Mouse (Mus musculus) midbrain, embryonic 12.5 days (tissue): ENCODE data around the gene Phlda1. TPM values are rescaled to one million over a fixed set of nuclear protein-coding genes. Genes with fewer than 3 reads are reported as not detected.
A peak's percentile ranks its signal among the peaks of the same experiment; 100 is the strongest.

Experiments used
- ATAC-seq: fragments of 200-750 bp; cut with Nextera tagmentation; 2 replicates; pipeline ENCODE4 v1.8.0; 2017; ENCODE audit warnings: low read depth, moderate TSS enrichment, moderate library complexity; ENCODE audit not compliant: low FRiP score
- H3K27ac ChIP-seq: fragments of 300-500 bp; sonication (generic); replicated peaks from 2 replicates; pipeline ENCODE4 v1.5.1; 2016; ENCODE audit warnings: mild to moderate bottlenecking
- H3K27me3 ChIP-seq: fragments of 300-500 bp; sonication (generic); 2 replicates; pipeline ENCODE4 v1.6.1; 2016; ENCODE audit warnings: mild to moderate bottlenecking
- H3K36me3 ChIP-seq: fragments of 300-500 bp; sonication (generic); 2 replicates; pipeline ENCODE4 v1.6.1; 2016
- H3K4me1 ChIP-seq: fragments of 300-500 bp; sonication (generic); 2 replicates; pipeline ENCODE4 v1.6.1; 2016
- H3K4me2 ChIP-seq: fragments of 300-500 bp; sonication (generic); replicated peaks from 2 replicates; pipeline ENCODE4 v1.6.1; 2016; ENCODE audit warnings: mild to moderate bottlenecking, moderate library complexity
- H3K4me3 ChIP-seq: fragments of 300-500 bp; sonication (generic); 2 replicates; pipeline ENCODE4 v1.5.1; 2016; ENCODE audit warnings: mild to moderate bottlenecking
- H3K9ac ChIP-seq: fragments of 300-500 bp; sonication (generic); replicated peaks from 2 replicates; pipeline ENCODE4 v1.6.1; 2016; ENCODE audit warnings: mild to moderate bottlenecking, moderate library complexity
- H3K9me3 ChIP-seq: fragments of 300-500 bp; sonication (generic); 2 replicates; pipeline ENCODE4 v1.6.1; 2016; ENCODE audit warnings: mild to moderate bottlenecking
- WGBS: fragments of 180-500 bp; shearing (Covaris S2); methylation state at CpG from one replicate; pipeline ENCODE4 v1.1.7; 2016; 5-methylcytosine and 5-hydroxymethylcytosine counted together
- polyA plus RNA-seq: library from polyadenylated mRNA; unstranded; fragments of >200 nt; fragmentation: Nextera tagmentation; extraction: Ambion mirVana; gene quantifications from 2 replicates; pipeline ENCODE4 v1.2.1, GENCODE M21; 2016

Phlda1 gene
- 19.6 and 20.3 TPM in 2 replicates for polyA plus RNA-seq

DNA sequence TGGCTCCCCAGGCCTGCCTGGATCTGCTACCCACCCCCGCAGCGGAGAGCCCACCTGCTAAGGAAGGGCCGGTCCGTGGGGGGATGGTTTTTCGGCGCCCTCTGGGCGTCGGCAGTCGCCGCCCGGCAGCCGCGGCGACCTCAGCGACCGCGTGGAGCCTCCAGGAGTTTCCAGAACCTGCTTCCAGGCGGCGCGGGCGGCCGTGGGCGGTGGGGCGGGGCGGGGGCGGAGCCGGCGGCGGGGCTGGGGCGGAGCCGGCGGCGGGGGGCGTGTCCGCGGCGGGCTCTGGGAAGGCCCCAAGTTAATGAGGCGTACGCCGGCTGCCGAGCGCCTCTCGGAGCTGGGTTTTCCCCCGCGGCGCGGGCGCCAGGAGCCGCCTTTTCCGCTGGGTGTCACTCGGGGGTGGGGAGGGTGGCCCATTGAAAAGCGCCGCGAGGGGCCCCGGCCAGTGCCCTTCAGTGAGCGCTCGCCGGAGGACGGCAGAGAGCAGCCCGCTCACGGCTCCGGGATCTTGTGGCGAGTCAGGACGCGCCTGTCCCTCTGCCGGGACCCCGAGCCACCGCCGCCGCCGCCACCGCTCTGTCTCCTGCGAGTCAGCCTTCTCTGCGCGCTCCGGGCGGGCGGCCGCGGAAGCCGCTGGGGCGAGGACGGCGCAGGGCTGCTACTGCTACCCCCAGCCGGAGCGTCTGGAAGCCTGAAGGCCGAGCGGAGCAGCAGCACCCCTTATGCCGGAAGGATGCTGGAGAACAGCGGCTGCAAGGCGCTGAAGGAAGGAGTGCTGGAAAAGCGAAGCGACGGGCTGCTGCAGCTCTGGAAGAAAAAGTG is at the start of gene Phlda1:
Gene Phlda1 (plus strand): TSS at position 186 of the 825 bp plus-strand sequence.
- H3K4me1 ChIP-seq: peaks cover 12% of the 10 kb centered on the region
- H3K27ac ChIP-seq: peak within 1 kb of the TSS; percentile 88
- H3K36me3 ChIP-seq: no peaks in the 10 kb centered on the region
- peak; percentile 90 for ATAC-seq
- under 1% methylated on average over 79 of the region's 94 CpGs for WGBS
- H3K4me3 ChIP-seq: peak within 1 kb of the TSS; percentile 77
- H3K4me2 ChIP-seq: peak within 1 kb of the TSS; percentile 94
- H3K27me3 ChIP-seq: peaks cover 25% of the 10 kb centered on the region
- no peaks in the 10 kb centered on the region for H3K9me3 ChIP-seq
- H3K9ac ChIP-seq: peak within 1 kb of the TSS; percentile 89

- WGBS: 78% methylated on average over 7 of the region's 7 CpGs
- Histone ChIP-seq H3K27me3 (no peaks in the 10 kb centered on the region), H3K36me3 (no peaks in the 10 kb centered on the region), H3K4me3 (no peak overlapping the region), H3K4me1 (peaks cover 10% of the 10 kb centered on the region; the same call in 1 of the 2 replicates), H3K9me3 (no peaks in the 10 kb centered on the region), H3K4me2 (no peak overlapping the region), H3K9ac (no peak overlapping the region), H3K27ac (no peak overlapping the region)
- ATAC-seq: no peak
Observed at GRCm38 (mm10) chr10:111458088-111458487, 48.0 kb upstream of the Phlda1 start.

- Histone ChIP-seq H3K9me3 (no peaks in the 10 kb centered on the region), H3K4me3 (no peak overlapping the region), H3K4me1 (peaks cover 10% of the 10 kb centered on the region; the same call in 1 of the 2 replicates), H3K4me2 (no peak overlapping the region), H3K27ac (no peak overlapping the region), H3K9ac (no peak overlapping the region), H3K27me3 (no peaks in the 10 kb centered on the region), H3K36me3 (no peaks in the 10 kb centered on the region)
- WGBS: 75% methylated on average over 9 of the region's 9 CpGs
- ATAC-seq: peak; percentile 34; the same call in 1 of the 2 replicates
Observed at GRCm38 (mm10) chr10:111459040-111459439, 47.0 kb upstream of the Phlda1 start.

- H3K27ac ChIP-seq: no peak overlapping the region
- H3K4me1 ChIP-seq: peaks cover 10% of the 10 kb centered on the region; the same call in 1 of the 2 replicates
- no peak overlapping the region for H3K9ac ChIP-seq
- no peak overlapping the region for H3K4me3 ChIP-seq
- ATAC-seq: no peak
- no peaks in the 10 kb centered on the region for H3K36me3 ChIP-seq
- no peaks in the 10 kb centered on the region for H3K27me3 ChIP-seq
- H3K4me2 ChIP-seq: no peak overlapping the region
- 0 out of 2 replicates have a peak, but pooled peaks cover 4% of the 10 kb centered on the region for H3K9me3 ChIP-seq
- 85% methylated on average over 3 of the region's 3 CpGs for WGBS
Observed at GRCm38 (mm10) chr10:111459874-111460273, 46.2 kb upstream of the Phlda1 start.

- no peak overlapping the region for H3K9ac ChIP-seq
- H3K27me3 ChIP-seq: no peaks in the 10 kb centered on the region
- H3K4me1 ChIP-seq: peaks cover 10% of the 10 kb centered on the region; the same call in 1 of the 2 replicates
- 4% methylated on average over 4 of the region's 4 CpGs for WGBS
- H3K9me3 ChIP-seq: 0 out of 2 replicates have a peak, but pooled peaks cover 4% of the 10 kb centered on the region
- H3K36me3 ChIP-seq: no peaks in the 10 kb centered on the region
- H3K27ac ChIP-seq: no peak overlapping the region
- peak; percentile 80 for ATAC-seq
- H3K4me3 ChIP-seq: no peak overlapping the region
- H3K4me2 ChIP-seq: no peak overlapping the region
Observed at GRCm38 (mm10) chr10:111460381-111460780, 45.7 kb upstream of the Phlda1 start.

DNA sequence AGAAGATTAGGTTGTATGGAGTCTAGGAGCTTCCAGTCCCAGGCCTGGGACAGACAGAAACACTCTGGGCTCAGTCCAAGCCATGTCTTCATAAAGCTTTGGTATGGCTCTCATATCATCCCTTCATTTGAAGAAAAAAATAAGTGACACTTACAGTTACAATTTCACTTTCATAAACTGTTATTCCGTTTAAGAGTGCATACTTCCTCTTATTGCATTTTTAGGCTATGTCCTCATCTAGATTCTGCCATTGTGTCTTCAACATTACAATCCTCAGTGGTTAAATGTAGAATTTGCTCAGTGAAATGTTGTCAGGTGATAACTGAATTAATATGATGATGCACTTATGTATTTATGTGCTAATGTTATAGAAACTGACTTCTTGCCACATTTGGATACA is 41.3 kb upstream of the Phlda1 start:
- Histone ChIP-seq H3K9me3 (0 out of 2 replicates have a peak, but pooled peaks cover 4% of the 10 kb centered on the region), H3K4me1 (peaks cover 10% of the 10 kb centered on the region; the same call in 1 of the 2 replicates), H3K4me2 (no peak overlapping the region), H3K4me3 (no peak overlapping the region), H3K27ac (no peak overlapping the region), H3K9ac (no peak overlapping the region), H3K27me3 (no peaks in the 10 kb centered on the region), H3K36me3 (no peaks in the 10 kb centered on the region)
- ATAC-seq: no peak
- 80% methylated on average over 1 of the region's 1 CpGs for WGBS

GRCm38 (mm10) chr10:111465409-111465808 is 40.7 kb upstream of the Phlda1 start:
- H3K9ac ChIP-seq: no peak overlapping the region
- H3K27ac ChIP-seq: no peak overlapping the region
- H3K27me3 ChIP-seq: no peaks in the 10 kb centered on the region
- no peak overlapping the region for H3K4me3 ChIP-seq
- no peak for ATAC-seq
- no peak overlapping the region for H3K4me2 ChIP-seq
- 58% methylated on average over 2 of the region's 2 CpGs for WGBS
- no peaks in the 10 kb centered on the region for H3K36me3 ChIP-seq
- H3K9me3 ChIP-seq: 0 out of 2 replicates have a peak, but pooled peaks cover 4% of the 10 kb centered on the region
- H3K4me1 ChIP-seq: peaks cover 4% of the 10 kb centered on the region; the same call in 1 of the 2 replicates

- H3K36me3 ChIP-seq: no peaks in the 10 kb centered on the region
- no peak overlapping the region for H3K9ac ChIP-seq
- H3K9me3 ChIP-seq: no peaks in the 10 kb centered on the region
- WGBS: 91% methylated on average over 9 of the region's 9 CpGs
- H3K4me1 ChIP-seq: peaks cover 24% of the 10 kb centered on the region
- no peak overlapping the region for H3K4me3 ChIP-seq
- no peaks in the 10 kb centered on the region for H3K27me3 ChIP-seq
- no peak overlapping the region for H3K27ac ChIP-seq
- no peak for ATAC-seq
- H3K4me2 ChIP-seq: no peak overlapping the region
Observed at GRCm38 (mm10) chr10:111471166-111471565, 34.9 kb upstream of the Phlda1 start.

- Histone ChIP-seq H3K27me3 (no peaks in the 10 kb centered on the region), H3K4me1 (peaks cover 37% of the 10 kb centered on the region), H3K36me3 (no peaks in the 10 kb centered on the region), H3K4me3 (peak within 1 kb of the TSS; percentile 97), H3K4me2 (peak within 1 kb of the TSS; percentile 77), H3K9ac (peak within 1 kb of the TSS; percentile 96), H3K9me3 (no peaks in the 10 kb centered on the region), H3K27ac (peak within 1 kb of the TSS; percentile 98)
- ATAC-seq: peak; percentile 99
- WGBS: 2% methylated on average over 69 of the region's 80 CpGs
Observed at GRCm38 (mm10) chr10:111472686-111473510, 33.2 kb upstream of the Phlda1 start, which contains the start of gene Nap1l1. TSS of gene Nap1l1 (plus strand) at chr10:111473223.

DNA sequence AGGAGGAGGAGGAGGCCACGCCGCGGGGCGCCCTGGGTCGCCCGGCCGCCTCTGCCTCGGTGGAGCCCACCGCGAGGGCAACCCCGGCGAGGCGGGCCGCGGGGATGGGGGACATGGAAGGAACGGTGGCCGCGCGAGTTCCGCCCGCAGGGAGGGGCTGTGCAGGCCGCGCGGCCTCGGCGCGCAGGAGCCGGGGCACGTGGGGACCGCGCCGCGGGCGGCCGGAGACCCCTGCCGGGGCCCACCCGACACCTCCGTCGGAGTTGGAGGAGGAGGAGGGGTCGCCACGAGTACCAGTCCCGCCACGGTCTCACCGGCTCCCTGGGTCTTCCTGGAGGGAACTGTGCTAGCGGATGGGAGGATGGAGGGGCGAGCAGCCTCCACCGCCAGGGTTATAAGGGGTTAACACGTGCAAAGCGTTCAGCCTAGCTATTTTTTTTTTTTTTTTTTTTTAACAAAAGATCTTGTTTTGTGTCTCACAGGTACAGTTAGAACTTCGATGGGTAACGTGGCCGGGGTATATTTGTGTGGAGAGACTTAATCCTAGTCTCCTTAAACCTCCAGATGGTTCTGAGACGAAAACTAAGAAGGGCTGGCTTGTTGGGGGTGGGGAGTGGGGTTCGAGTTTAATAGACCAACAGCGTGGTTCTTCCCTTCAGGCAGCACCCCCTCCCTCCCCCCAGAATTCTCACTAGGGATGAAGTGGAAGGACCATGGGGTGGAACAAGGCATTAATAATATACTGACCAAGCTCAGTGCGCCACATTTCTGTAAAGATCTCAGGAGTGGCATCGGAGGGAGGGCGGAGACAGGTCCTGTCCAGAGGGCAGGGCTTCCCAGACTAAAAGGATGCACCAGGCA is 32.3 kb upstream of the Phlda1 start:
- peaks cover 37% of the 10 kb centered on the region for H3K4me1 ChIP-seq
- H3K36me3 ChIP-seq: no peaks in the 10 kb centered on the region
- no peaks in the 10 kb centered on the region for H3K9me3 ChIP-seq
- peak; percentile 67 for ATAC-seq
- H3K27ac ChIP-seq: peak overlapping the region; percentile 98
- peak overlapping the region; percentile 96 for H3K9ac ChIP-seq
- no peaks in the 10 kb centered on the region for H3K27me3 ChIP-seq
- under 1% methylated on average over 43 of the region's 58 CpGs for WGBS
- peak overlapping the region; percentile 97 for H3K4me3 ChIP-seq
- peak overlapping the region; percentile 77 for H3K4me2 ChIP-seq

DNA sequence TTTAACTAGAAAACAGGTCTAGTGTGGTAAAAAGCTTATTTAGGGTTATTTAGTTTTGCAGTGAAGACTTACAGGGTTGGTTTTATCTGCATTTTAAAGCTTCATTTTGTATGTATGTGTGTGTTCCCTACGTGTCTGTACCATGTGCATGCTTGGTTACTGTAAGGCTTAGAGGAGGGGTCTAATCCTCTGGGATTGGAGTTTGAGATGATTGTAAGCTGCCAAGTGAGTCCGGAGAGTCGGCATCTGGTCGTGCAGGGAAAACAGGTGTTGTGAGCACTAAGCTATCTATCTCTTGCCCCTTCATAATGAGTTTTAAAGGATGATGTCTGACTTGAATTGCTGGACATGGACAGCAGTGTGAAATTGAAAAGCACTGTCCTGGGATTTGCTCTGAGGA is 29.8 kb upstream of the Phlda1 start:
- WGBS: 39% methylated on average over 4 of the region's 4 CpGs
- Histone ChIP-seq H3K4me3 (0 out of 2 replicates have a peak overlapping the region, but pooled peaks have one; percentile 11), H3K36me3 (peaks cover 1% of the 10 kb centered on the region)

More for the DNA sequence above, 29.8 kb upstream of the Phlda1 start:
- Histone ChIP-seq H3K4me2 (peak overlapping the region; percentile 77), H3K27ac (no peak overlapping the region), H3K9ac (no peak overlapping the region), H3K4me1 (peaks cover 48% of the 10 kb centered on the region), H3K27me3 (no peaks in the 10 kb centered on the region), H3K9me3 (no peaks in the 10 kb centered on the region)
- ATAC-seq: no peak
